Mouse (Mus musculus): ENCODE measurements at regions not wholly inside any gene's neighbourhood (a gene's known extent, or its start where the extent isn't known, plus 50 kb on each side); places are given as distances from the start of the nearest gene placed in this dataset.

GRCm38 (mm10) chr2:174178801-174179200, 68.7 kb downstream of the Npepl1 start:
- no peak for DNase-seq (ENCODE audit: low spot score in 2 of 2)

- no peak for DNase-seq (ENCODE audit: low spot score in 2 of 2)
Measured at GRCm38 (mm10) chr2:174184797-174185196, 74.6 kb downstream of the Npepl1 start.

GRCm38 (mm10) chr2:174191071-174191470, 80.9 kb downstream of the Npepl1 start:
- no peak for DNase-seq (ENCODE audit: low spot score in 2 of 2)

- DNase-seq (ENCODE audit: low spot score in 2 of 2) = no peak
Measured at GRCm38 (mm10) chr2:174191516-174191915, 81.4 kb downstream of the Npepl1 start.

- DNase-seq (ENCODE audit: low spot score in 2 of 2) = no peak
Measured at GRCm38 (mm10) chr2:174192026-174192425, 81.9 kb downstream of the Npepl1 start.

- DNase-seq (ENCODE audit: low spot score in 2 of 2) = no peak
Measured at GRCm38 (mm10) chr2:174193506-174193905, 83.4 kb downstream of the Npepl1 start.

- no peak for DNase-seq (ENCODE audit: low spot score in 2 of 2)
Measured at GRCm38 (mm10) chr2:174195651-174196050, 85.5 kb downstream of the Npepl1 start.

- DNase-seq (ENCODE audit: low spot score in 2 of 2) = no peak
Measured at GRCm38 (mm10) chr2:174196696-174197215, 86.6 kb downstream of the Npepl1 start.

- DNase-seq (ENCODE audit: low spot score in 2 of 2) = no peak
Measured at GRCm38 (mm10) chr2:174197306-174197945, 86.7 kb upstream of the Gnas start.

GRCm38 (mm10) chr2:174198406-174198971, 85.6 kb upstream of the Gnas start:
- peak; percentile 27 to 40 for DNase-seq (ENCODE audit: low spot score in 2 of 2)

GRCm38 (mm10) chr2:174199961-174200862, 83.9 kb upstream of the Gnas start:
- no peak for DNase-seq (ENCODE audit: low spot score in 2 of 2)

- no peak for DNase-seq (ENCODE audit: low spot score in 2 of 2)
Measured at GRCm38 (mm10) chr2:174203412-174203811, 80.7 kb upstream of the Gnas start.

GRCm38 (mm10) chr2:174211681-174212080, 72.4 kb upstream of the Gnas start:
- DNase-seq (ENCODE audit: low spot score in 2 of 2) = no peak

GRCm38 (mm10) chr2:174226660-174227059, 57.5 kb upstream of the Gnas start:
- no peak for DNase-seq (ENCODE audit: low spot score in 2 of 2)
